Mouse (Mus musculus): ENCODE measurements at regions not wholly inside any gene's neighbourhood (a gene's known extent, or its start where the extent isn't known, plus 50 kb on each side); places are given as distances from the start of the nearest gene placed in this dataset.

DNA sequence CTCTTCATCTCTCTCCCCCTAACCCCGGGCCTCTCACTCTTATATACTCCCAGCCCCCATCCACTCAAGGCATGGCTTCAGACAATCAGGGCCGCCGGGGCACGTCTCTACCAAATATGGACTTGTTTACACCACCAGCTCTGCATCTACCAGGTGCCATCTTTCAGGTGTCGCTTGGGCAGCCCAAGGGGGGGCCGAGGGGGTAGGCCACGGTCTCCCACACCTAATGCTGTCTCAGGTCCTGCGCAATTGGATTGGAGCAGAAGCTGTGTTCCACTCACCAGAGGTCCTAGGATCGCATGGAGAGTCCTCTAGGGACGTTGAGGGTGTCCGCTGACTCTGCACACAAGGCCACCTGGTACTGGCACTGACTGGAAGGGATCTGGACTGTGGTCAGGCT, 1306.0 kb upstream of the 1700015G11Rik start:
- no peak for DNase-seq (ENCODE audit: low spot score in 2 of 2)

DNA sequence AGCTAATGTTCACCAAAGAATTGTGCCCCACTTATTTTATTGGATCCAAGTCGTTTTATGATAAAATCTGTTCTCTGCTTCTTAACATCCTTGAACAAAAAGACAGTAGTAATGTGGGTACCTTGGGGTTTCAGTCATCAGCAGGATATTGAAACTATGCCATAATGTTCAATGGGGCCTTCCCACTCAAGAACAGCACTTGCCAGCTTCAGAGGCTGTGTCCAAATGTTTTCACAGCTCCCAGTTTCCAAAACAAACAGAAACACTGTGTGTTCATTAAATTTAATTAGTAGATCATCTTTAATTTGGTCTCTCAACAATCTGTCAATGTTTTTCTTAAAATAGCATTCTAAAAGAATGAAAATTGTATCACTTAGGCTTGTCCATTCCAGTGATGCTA, 1266.5 kb upstream of the 1700015G11Rik start:
- DNase-seq (ENCODE audit: low spot score in 2 of 2) = peak; percentile 5 to 9
